Mouse (Mus musculus) stomach, postnatal 0 days (tissue): ENCODE measurements around the gene Commd2.

Experiments used
- CTCF ChIP-seq: IDR thresholded peaks from 2 replicates; pipeline ENCODE4 v1.5.1; 2016; ENCODE audit warnings: antibody characterized with exemption, low read depth, mild to moderate bottlenecking, moderate library complexity
- EP300 ChIP-seq: optimal IDR thresholded peaks from 2 replicates; pipeline ENCODE3; 2016; ENCODE audit warnings: antibody characterized with exemption

DNA sequence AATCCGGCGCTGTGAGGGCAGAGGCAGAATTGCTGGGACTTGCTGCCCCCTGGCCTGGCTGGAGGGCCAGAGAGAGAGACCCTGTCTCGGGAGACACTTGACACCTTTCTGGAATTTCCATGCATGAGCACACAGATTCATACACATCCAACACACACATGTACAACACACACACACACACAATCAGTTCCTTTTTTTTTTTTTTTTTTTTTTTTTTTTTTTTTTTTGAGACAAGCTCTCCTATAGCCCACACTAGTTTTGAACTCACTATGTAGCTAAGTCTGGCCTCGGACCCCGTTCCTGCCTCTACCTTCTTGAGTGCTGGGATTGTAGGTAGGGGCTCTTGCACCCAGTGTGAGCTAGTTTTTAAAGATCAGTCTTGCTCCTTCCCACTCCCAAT, 14.4 kb upstream of the Commd2 start:
- TF ChIP-seq CTCF (no peak), EP300 (no peak)
